Mouse (Mus musculus) layer of hippocampus, adult 9-11 months (tissue): ENCODE results near the gene Prss23.

Experiments used
- DNase-seq: peaks from one replicate; pipeline ENCODE4 v3.0.0; 2022

Gene Prss23

GRCm38 (mm10) chr7:89526731-89527429 lies at the start of gene Prss23:
Gene Prss23, minus strand, starts transcription at chr7:89527187.
- no peak for DNase-seq

DNA sequence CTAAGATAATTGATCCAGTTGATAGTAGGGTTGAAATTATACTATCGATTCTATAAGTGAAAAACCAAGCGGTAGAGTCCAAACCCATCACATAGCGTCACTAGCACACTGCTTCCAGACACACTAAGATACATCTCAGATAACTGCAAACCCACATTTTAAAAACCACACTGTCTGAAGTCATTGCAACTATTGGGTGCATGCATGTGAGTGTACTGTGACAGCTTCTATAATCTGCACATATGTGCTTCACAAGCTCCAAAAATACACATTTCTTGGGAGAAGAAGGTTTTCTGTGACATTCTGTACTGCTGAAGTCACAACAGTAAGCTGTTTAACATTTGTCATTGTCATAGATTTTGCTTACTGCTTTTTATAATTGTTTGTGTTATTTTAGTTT lies 49.1 kb upstream of the Prss23 start:
- DNase-seq: no peak

DNA sequence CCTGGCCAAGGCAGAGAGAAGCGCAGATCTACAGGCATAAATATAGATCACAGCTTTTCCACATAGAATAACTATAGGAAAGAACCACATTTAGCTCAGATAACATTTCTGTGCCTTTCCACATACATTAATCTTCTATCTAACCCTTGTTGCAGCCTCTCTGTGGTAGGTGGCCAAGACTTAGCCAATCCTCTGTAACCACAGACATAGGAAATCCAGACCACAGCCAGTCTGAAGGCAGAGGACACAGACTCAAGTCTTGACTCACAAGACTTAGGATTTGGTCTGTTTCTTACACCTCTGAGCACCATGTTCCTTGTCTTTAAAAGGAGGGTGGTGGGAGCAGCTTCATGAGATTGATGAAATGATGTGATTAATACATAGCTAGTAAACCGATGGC lies 37.6 kb upstream of the Prss23 start:
- DNase-seq: no peak

DNA sequence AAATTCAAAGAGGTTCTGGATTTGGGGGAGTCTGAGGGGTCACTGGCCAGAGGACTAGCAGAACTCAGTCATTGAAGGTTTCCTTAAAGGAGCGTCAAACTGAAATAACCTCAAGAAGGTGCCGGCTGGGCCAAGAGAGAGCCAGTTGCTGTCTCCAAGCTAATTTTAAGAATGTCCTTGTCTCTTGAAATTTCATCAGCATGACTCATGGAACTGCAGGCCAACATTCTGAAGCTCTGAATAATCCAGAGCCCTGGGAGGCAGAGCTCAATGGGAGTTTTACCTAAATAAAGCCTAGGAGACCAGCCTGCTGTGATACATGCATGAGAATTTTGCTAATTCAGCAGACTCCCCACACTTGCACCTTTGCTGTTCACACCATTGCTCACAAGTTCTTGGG lies 36.5 kb upstream of the Prss23 start:
- peak; percentile 10 for DNase-seq

GRCm38 (mm10) chr7:89562140-89562539 lies 35.2 kb upstream of the Prss23 start:
- no peak for DNase-seq

- no peak for DNase-seq
Measured at GRCm38 (mm10) chr7:89560939-89561338, 34.0 kb upstream of the Prss23 start.

- no peak for DNase-seq
Measured at GRCm38 (mm10) chr7:89559633-89560032, 32.6 kb upstream of the Prss23 start.

- no peak for DNase-seq
Measured at GRCm38 (mm10) chr7:89559105-89559504, 32.1 kb upstream of the Prss23 start.

GRCm38 (mm10) chr7:89558446-89559039 lies 31.6 kb upstream of the Prss23 start:
- peak; percentile 41 for DNase-seq

DNA sequence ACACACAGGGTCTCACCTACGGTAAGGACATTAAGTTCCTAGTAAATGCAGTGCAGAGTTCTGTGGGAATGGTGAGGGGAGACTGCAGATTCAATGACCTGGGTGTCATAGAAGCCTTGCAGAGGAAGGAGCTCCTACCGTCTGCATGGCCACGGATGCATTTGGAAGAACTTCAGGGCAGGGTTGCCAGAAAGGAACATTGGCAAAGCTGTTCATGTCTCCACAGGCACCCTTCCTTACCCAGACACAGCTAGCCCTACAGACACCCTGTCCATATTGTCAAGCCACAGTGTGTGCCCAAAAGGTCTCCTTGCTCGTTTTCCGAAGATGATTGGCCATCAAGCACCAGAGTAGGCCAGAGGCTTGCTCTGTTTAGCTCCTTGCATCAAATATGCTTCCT lies 30.1 kb upstream of the Prss23 start:
- DNase-seq: no peak

GRCm38 (mm10) chr7:89556652-89557051 lies 29.7 kb upstream of the Prss23 start:
- DNase-seq: no peak

- DNase-seq: no peak
Measured at GRCm38 (mm10) chr7:89555170-89555569, 28.2 kb upstream of the Prss23 start.

- no peak for DNase-seq
Measured at GRCm38 (mm10) chr7:89554068-89554467, 27.1 kb upstream of the Prss23 start.

DNA sequence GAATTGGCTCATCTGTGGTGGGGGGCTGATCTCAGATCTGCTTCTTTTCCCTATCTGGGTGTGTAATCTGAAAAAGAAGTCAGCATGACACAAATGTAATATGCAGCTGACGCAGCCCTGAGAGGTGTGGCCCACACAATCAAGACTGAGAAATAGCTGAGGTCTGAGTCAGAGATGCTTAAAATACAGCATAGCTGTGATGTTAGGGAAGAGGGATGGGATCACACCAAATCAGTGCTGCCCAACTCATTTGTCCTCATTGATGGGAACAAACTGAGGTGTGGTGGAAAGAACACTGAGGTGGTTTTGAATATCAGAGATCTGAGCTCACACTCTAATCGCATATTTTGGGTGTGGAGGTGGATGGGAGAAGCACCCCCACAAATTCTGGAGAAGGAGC lies 14.0 kb upstream of the Prss23 start:
- DNase-seq: no peak

DNA sequence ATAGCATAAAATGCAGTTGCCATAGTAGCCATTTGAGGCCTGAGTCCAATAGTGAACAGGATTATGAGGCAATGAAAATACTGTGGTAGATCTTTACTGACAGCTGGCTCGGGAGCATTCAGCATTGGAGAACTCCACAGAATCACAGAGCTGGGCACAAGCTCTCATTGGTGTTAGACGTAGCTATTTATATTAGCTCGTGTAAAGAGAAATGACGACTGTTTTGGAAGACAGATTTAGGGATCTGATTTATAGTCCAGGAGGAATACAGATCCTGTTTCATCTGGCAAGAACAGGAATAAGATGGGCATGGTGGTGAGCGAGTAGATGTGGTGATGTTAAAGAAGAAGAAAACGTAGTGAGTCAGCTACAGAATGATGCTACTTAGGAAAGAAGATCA lies 12.4 kb upstream of the Prss23 start:
- DNase-seq: no peak

- DNase-seq: no peak
Measured at GRCm38 (mm10) chr7:89527430-89527856, 456 bp upstream of the Prss23 start.

DNA sequence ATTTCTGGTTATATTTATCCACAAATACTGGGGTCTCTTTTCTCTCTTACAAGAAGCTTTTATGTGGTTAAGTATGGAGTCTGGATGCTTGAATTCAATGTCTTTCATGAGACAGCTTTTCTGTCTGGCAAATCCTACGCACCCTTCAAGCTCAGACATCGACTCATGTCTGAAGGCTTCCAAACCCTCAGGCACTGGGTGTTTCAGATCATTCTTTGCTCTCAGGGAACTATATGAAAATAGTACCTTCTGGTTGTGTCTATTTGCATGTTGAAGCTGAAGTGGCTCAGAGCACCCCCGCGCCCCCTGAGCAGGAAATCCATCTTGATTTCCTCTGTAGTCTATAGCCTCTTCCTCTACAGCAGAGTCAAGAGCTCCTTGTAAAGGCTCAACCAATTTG lies 3.2 kb downstream of the Prss23 start:
- no peak for DNase-seq

GRCm38 (mm10) chr7:89522170-89522569 lies 4.8 kb downstream of the Prss23 start:
- DNase-seq: no peak

GRCm38 (mm10) chr7:89517460-89518390 lies 9.3 kb downstream of the Prss23 start:
- DNase-seq: no peak

DNA sequence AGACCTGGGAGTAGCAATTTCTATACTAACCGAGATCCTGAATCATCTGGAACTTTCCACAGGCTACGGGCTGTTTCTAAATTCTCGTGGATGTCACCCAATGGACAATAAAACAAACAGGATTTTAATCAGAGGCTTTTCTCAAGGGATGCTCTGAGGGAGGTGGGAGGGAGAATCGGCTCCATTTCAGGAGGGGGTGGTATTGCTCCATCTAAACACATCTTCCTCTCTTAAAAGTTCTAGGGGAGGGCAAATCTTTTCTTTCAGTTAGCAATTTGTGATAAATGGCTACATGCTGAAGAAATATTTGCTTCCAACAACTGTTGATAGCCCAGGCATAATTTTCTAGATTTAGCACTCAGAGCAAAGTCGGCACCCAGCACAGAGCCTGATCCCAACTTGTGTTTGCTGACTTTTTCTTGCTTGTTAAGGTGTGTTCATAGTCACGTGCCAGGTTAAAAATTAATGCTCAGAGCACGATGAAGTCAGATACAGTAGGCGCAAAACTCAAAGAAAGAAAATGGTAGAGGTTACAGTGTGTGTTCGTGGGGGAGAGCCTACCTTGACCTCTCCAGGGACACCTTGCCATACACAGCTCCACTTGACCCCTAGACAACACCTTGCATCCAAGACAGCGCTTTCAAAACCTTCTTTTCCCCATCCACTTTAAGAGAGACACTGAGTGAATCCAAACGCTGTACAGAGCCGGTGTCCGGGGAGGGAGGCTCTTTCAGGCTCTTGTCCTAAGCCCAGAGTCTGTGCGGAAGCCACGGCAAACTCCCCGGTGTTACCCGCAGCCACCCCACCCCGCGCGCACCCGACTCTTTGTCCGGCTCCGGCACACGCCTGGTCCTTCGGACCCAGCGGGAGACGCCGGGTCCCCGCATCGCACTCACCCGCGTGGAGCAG lies 10.2 kb downstream of the Prss23 start:
- no peak for DNase-seq

- DNase-seq: peak; percentile 35
Measured at GRCm38 (mm10) chr7:89511921-89512514, 15.0 kb downstream of the Prss23 start.

GRCm38 (mm10) chr7:89508672-89509071 lies 18.3 kb downstream of the Prss23 start:
- DNase-seq: no peak
